Mouse (Mus musculus) right cerebral cortex, postnatal 4 days (tissue): Measurements from ENCODE around the gene Zfp775.

ENCODE experiments used
- DNase-seq: peaks from one replicate; pipeline ENCODE4 v3.0.0-alpha.2; 2022

Gene Zfp775

GRCm38 (mm10) chr6:48601271-48602079, at the start of gene Zfp775:
TSS of gene Zfp775 (plus strand) at chr6:48602063.
- peak; percentile 96 for DNase-seq

- DNase-seq = no peak
Observed at GRCm38 (mm10) chr6:48552918-48553317, 48.9 kb upstream of the Zfp775 start.

- no peak for DNase-seq
Observed at GRCm38 (mm10) chr6:48553819-48554218, 48.0 kb upstream of the Zfp775 start.

- peak; percentile 100 for DNase-seq
Observed at GRCm38 (mm10) chr6:48554280-48555103, 47.4 kb upstream of the Zfp775 start, which contains the start of gene Lrrc61. TSS of gene Lrrc61 (plus strand) at chr6:48554796.

GRCm38 (mm10) chr6:48555104-48555890, 46.6 kb upstream of the Zfp775 start:
- DNase-seq = no peak

GRCm38 (mm10) chr6:48555956-48556355, 45.9 kb upstream of the Zfp775 start:
- DNase-seq = no peak

- DNase-seq = no peak
Observed at GRCm38 (mm10) chr6:48565693-48566310, 36.1 kb upstream of the Zfp775 start.

GRCm38 (mm10) chr6:48566312-48566711, 35.6 kb upstream of the Zfp775 start:
- DNase-seq = no peak

GRCm38 (mm10) chr6:48568036-48568984, 33.6 kb upstream of the Zfp775 start:
- no peak for DNase-seq

- no peak for DNase-seq
Observed at GRCm38 (mm10) chr6:48569065-48569807, 32.6 kb upstream of the Zfp775 start.

GRCm38 (mm10) chr6:48572014-48572413, 29.8 kb upstream of the Zfp775 start:
- DNase-seq = no peak

GRCm38 (mm10) chr6:48572572-48573061, 29.2 kb upstream of the Zfp775 start, which contains the start of gene Rarres2:
TSS of gene Rarres2 (minus strand) at chr6:48572789.
- DNase-seq = no peak

GRCm38 (mm10) chr6:48573280-48573679, 28.6 kb upstream of the Zfp775 start:
- DNase-seq = no peak

GRCm38 (mm10) chr6:48573981-48574380, 27.9 kb upstream of the Zfp775 start:
- DNase-seq = no peak

GRCm38 (mm10) chr6:48578736-48579135, 23.1 kb upstream of the Zfp775 start:
- no peak for DNase-seq

- DNase-seq = no peak
Observed at GRCm38 (mm10) chr6:48579215-48579648, 22.6 kb upstream of the Zfp775 start.

GRCm38 (mm10) chr6:48581257-48581656, 20.6 kb upstream of the Zfp775 start:
- no peak for DNase-seq

- DNase-seq = peak; percentile 31
Observed at GRCm38 (mm10) chr6:48582037-48582436, 19.8 kb upstream of the Zfp775 start.

GRCm38 (mm10) chr6:48589194-48589750, 12.6 kb upstream of the Zfp775 start, which contains the start of gene Gm45021:
TSS of gene Gm45021 (plus strand) at chr6:48589610.
- no peak for DNase-seq
